Mouse (Mus musculus) ES-E14 (cell line): ENCODE data around the gene Orm2.

Experiments used
- CHD2 ChIP-seq: IDR thresholded peaks from 2 replicates; pipeline ENCODE4 v1.6.1; 2014; ENCODE audit warnings: mild to moderate bottlenecking, low read depth, low read length, inconsistent platforms
- HCFC1 ChIP-seq: IDR thresholded peaks from 2 replicates; pipeline ENCODE4 v1.6.1; 2012; ENCODE audit warnings: low read length, inconsistent platforms, borderline replicate concordance; ENCODE audit not compliant: insufficient read depth
- MAFK ChIP-seq: IDR thresholded peaks from 2 replicates; pipeline ENCODE4 v1.6.1; 2014; ENCODE audit warnings: mild to moderate bottlenecking, low read depth, low read length, inconsistent platforms; ENCODE audit not compliant: insufficient read depth
- ZC3H11A ChIP-seq: IDR thresholded peaks from 2 replicates; pipeline ENCODE4 v1.6.1; 2012; ENCODE audit warnings: low read depth, mild to moderate bottlenecking, inconsistent platforms, low read length, borderline replicate concordance

GRCm38 (mm10) chr4:63385784-63386183, 23.5 kb downstream of the Orm2 start:
- TF ChIP-seq CHD2 (no peak), ZC3H11A (no peak), MAFK (no peak), HCFC1 (no peak)
